Mouse (Mus musculus): Measurements from ENCODE around the gene Dus2. TPM values are rescaled to one million over a fixed set of nuclear protein-coding genes. Genes with fewer than 3 reads are reported as not detected.

Dus2 gene
- polyA plus RNA-seq (2012; rRNA removed) = 16.8 and 20.7 TPM in 2 replicates

GRCm38 (mm10) chr8:105990856-105991387, at the start of gene Dus2:
Gene Dus2 (plus strand): TSS chr8:105991337.

GRCm38 (mm10) chr8:105943321-105943739, 47.8 kb upstream of the Dus2 start, which contains the start of gene Lcat:
Gene Lcat (minus strand): TSS chr8:105943382.

GRCm38 (mm10) chr8:105965905-105966341, 25.2 kb upstream of the Dus2 start, which contains the start of gene Slc12a4:
Gene Slc12a4 (minus strand): TSS chr8:105966097.

DNA sequence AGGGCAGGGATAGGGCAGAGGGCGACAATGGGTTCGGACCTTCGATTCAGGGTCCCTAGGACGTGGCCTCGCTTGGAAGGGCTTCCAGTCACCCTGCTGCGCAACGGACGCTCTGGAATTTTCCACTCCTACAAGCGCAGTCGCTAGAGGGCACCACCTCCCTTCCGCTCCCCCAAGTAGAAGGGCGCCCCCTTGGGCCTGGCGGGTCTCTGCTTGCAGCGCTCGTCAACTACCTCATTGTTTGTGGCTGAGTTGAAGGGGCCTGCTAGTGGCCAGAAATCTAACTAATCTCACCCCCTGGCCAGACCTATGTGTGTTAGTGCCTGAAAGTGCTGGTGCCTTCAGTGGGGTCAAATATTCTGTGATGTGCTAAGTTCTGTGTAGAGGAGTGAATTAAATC, 11.8 kb upstream of the Dus2 start, which contains the start of gene Dpep3:
Dpep3 (minus strand) TSS at position 105 of the 400 bp plus-strand sequence.

DNA sequence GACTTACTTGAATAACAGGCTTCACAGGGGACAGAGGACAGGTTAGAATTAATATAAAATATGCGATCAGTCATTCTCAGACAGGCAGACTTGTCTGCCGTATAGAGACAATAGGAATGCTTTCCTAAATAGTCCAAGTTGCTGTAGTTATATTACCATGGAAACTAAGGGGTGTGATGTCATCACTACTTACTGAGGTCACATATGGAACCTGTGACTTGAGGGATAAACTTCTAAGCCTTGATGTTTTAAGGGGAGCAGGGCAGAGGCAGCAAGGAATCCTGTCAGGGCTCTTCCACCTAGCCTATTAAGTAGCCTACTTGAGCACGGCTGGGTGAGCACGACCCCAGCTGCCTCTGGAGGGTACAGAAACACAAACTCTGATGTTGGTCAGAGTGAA, 14.7 kb downstream of the Dus2 start, which contains the start of gene Dpep2nb:
Dpep2nb (minus strand) TSS at position 101 of the 400 bp plus-strand sequence.

GRCm38 (mm10) chr8:106011643-106011986, 20.5 kb downstream of the Dus2 start, which contains the start of gene Ddx28:
Gene Ddx28 (minus strand): TSS chr8:106011882.

DNA sequence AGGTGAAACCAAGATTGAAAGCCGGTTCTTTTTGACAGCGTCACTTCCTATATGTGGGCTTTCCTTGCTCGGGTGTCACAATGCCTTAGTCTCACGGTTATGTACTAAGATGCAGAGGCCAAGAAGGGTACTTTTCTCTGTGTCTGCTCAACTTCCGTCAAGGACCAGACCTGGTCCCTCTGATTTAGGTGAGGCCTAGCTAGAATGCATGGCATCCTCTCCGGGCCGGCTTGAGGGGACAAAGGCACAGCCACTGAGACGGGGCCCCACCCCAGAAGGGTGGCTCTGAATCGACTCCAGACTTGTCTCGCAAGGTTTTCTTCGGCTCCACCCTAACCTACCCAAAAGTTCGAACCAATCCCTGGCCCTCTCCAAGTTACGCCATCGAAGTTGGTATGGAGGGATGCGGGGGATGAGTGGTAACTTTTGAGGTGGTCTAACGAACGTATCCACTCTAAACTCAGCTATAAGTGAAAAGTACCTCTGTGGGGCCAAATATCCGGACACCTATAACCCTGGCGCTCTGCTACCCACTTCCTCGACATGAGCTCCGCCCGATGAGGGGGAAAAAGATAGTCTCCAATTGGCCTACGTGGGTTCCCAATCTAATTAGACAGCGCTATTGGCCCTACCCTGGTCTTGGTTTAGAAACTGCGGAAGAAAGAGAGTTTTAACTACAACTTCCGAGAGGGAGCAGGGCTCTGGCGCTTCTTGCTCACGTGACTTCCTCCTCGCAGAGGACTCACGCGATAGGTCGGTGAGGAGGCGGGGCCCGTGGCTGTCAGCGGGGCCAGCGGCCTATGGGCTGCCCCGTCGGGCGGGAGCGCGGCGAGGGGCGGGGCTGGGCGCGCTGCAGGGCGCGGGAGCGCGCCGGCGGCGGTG, 67.8 kb downstream of the Dus2 start, which contains the start of gene Nfatc3:
Nfatc3 (plus strand) TSS at position 110 of the 882 bp plus-strand sequence.

Other genes with a start within 250 kb of the Dus2 start
- gene Gfod2, start 232.7 kb upstream of the Dus2 start, polyA plus RNA-seq (2012; rRNA removed) = 23.5 and 50.7 TPM in 2 replicates
- gene Ranbp10, start 164.0 kb upstream of the Dus2 start, polyA plus RNA-seq (2012; rRNA removed) = 29.6 and 36.9 TPM in 2 replicates
- gene Tsnaxip1, start 163.6 kb upstream of the Dus2 start, polyA plus RNA-seq (2012; rRNA removed) = 0.14 and 0.55 TPM in 2 replicates
- 68.4 and 87.0 TPM in 2 replicates for gene Cenpt, start 138.1 kb upstream of the Dus2 start, polyA plus RNA-seq (2012; rRNA removed)
- gene Thap11, start 136.2 kb upstream of the Dus2 start, polyA plus RNA-seq (2012; rRNA removed) = 63.7 and 70.3 TPM in 2 replicates
- gene Nutf2, start 130.8 kb upstream of the Dus2 start, polyA plus RNA-seq (2012; rRNA removed) = 199 and 370 TPM in 2 replicates
- 45.7 and 71.5 TPM in 2 replicates for gene Edc4, start 110.5 kb upstream of the Dus2 start, polyA plus RNA-seq (2012; rRNA removed)
- gene Nrn1l, start 97.8 kb upstream of the Dus2 start, polyA plus RNA-seq (2012; rRNA removed) = 0.68 and 1.7 TPM in 2 replicates
- 18.8 and 37.9 TPM in 2 replicates for gene Pskh1, start 90.9 kb upstream of the Dus2 start, polyA plus RNA-seq (2012; rRNA removed)
- 4.3 and 4.7 TPM in 2 replicates for gene Ctrl, start 57.5 kb upstream of the Dus2 start, polyA plus RNA-seq (2012; rRNA removed)
- gene Psmb10, start 52.9 kb upstream of the Dus2 start, polyA plus RNA-seq (2012; rRNA removed) = 31.9 and 69.0 TPM in 2 replicates
- gene Lcat, start 48.0 kb upstream of the Dus2 start, polyA plus RNA-seq (2012; rRNA removed) = 2.9 and 5.5 TPM in 2 replicates
- 16.1 and 33.0 TPM in 2 replicates for gene Slc12a4, start 25.2 kb upstream of the Dus2 start, polyA plus RNA-seq (2012; rRNA removed)
- not detected in 2 replicates for gene Dpep3, start 11.9 kb upstream of the Dus2 start, polyA plus RNA-seq (2012; rRNA removed)
- not detected in 2 replicates for gene Dpep2nb, start 14.6 kb downstream of the Dus2 start, polyA plus RNA-seq (2012; rRNA removed)
- 11.4 and 12.7 TPM in 2 replicates for gene Ddx28, start 20.5 kb downstream of the Dus2 start, polyA plus RNA-seq (2012; rRNA removed)
- 12.8 and 27.0 TPM in 2 replicates for gene Nfatc3, start 67.5 kb downstream of the Dus2 start, polyA plus RNA-seq (2012; rRNA removed)
- gene Esrp2, start 145.6 kb downstream of the Dus2 start, polyA plus RNA-seq (2012; rRNA removed) = 1.3 and 2.7 TPM in 2 replicates
- gene Pla2g15, start 159.1 kb downstream of the Dus2 start, polyA plus RNA-seq (2012; rRNA removed) = 11.1 and 11.7 TPM in 2 replicates
- gene Slc7a6, start 177.5 kb downstream of the Dus2 start, polyA plus RNA-seq (2012; rRNA removed) = 42.4 and 53.0 TPM in 2 replicates
- 48.7 and 66.0 TPM in 2 replicates for gene Slc7a6os, start 219.6 kb downstream of the Dus2 start, polyA plus RNA-seq (2012; rRNA removed)
- gene Prmt7, start 219.6 kb downstream of the Dus2 start, polyA plus RNA-seq (2012; rRNA removed) = 34.2 and 39.2 TPM in 2 replicates

Data from central nervous system, embryonic 11.5 days (tissue).